Mouse (Mus musculus) urinary bladder, postnatal 0 days (tissue): ENCODE results near the gene Eya2. TPM values are rescaled to one million over a fixed set of nuclear protein-coding genes. Genes with fewer than 3 reads are reported as not detected.

ENCODE experiments used
- polyA plus RNA-seq: library from polyadenylated mRNA; unstranded; fragments of >200 nt; fragmentation: Nextera tagmentation; extraction: Ambion mirVana; gene quantifications from 2 replicates; pipeline ENCODE4 v1.2.1, GENCODE M21; 2015

Gene Eya2
- 0.58 and 1.2 TPM in 2 replicates for polyA plus RNA-seq

GRCm38 (mm10) chr2:165594907-165595675, at the start of gene Eya2:
Eya2 (plus strand) TSS chr2:165595032.

Other genes with a start within 250 kb of the Eya2 start
- gene Zfp663, start 226.3 kb upstream of the Eya2 start, polyA plus RNA-seq: 0.04 TPM in 1 of 2 replicates, not detected in the other
- gene Zfp334, start 206.8 kb upstream of the Eya2 start, polyA plus RNA-seq: 1.4 and 1.6 TPM in 2 replicates
- 0.04 TPM in 1 of 2 replicates, not detected in the other for gene Ocstamp, start 194.6 kb upstream of the Eya2 start, polyA plus RNA-seq
- gene Slc13a3, start 121.8 kb upstream of the Eya2 start, polyA plus RNA-seq: 0.44 and 0.59 TPM in 2 replicates
- 17.1 and 18.3 TPM in 2 replicates for gene Trp53rka, start 101.7 kb upstream of the Eya2 start, polyA plus RNA-seq
- gene Slc2a10, start 91.2 kb upstream of the Eya2 start, polyA plus RNA-seq: 5.9 and 7.3 TPM in 2 replicates